Mouse (Mus musculus) intestine, postnatal 0 days (tissue): Measurements from ENCODE around the gene Prox1. TPM values are rescaled to one million over a fixed set of nuclear protein-coding genes. Genes with fewer than 3 reads are reported as not detected.

Source experiments
- ATAC-seq: fragments of 200-750 bp; cut with Nextera tagmentation; 2 replicates; pipeline ENCODE4 v1.8.0; 2017; ENCODE audit warnings: mild to moderate bottlenecking, moderate TSS enrichment, moderate library complexity
- H3K27ac ChIP-seq: fragments of 300-500 bp; sonication (generic); 2 replicates; pipeline ENCODE4 v1.5.1; 2014; ENCODE audit warnings: mild to moderate bottlenecking, low read depth, low read length, moderate library complexity
- H3K27me3 ChIP-seq: fragments of 300-500 bp; sonication (generic); replicated peaks from 2 replicates; pipeline ENCODE4 v1.6.1; 2014; ENCODE audit warnings: low read length, mixed read lengths; ENCODE audit not compliant: control insufficient read depth, insufficient read depth
- H3K36me3 ChIP-seq: fragments of 300-500 bp; sonication (generic); 2 replicates; pipeline ENCODE4 v1.6.1; 2014; ENCODE audit warnings: mild to moderate bottlenecking, moderate library complexity; ENCODE audit not compliant: control insufficient read depth, insufficient read depth
- H3K4me1 ChIP-seq: fragments of 300-500 bp; sonication (generic); replicated peaks from 2 replicates; pipeline ENCODE4 v1.6.1; 2014; ENCODE audit warnings: antibody characterized with exemption, low read length, mixed read lengths; ENCODE audit not compliant: control insufficient read depth, insufficient read depth
- H3K4me2 ChIP-seq: fragments of 300-500 bp; sonication (generic); replicated peaks from 2 replicates; pipeline ENCODE4 v1.6.1; 2014; ENCODE audit warnings: low read depth, mild to moderate bottlenecking, moderate library complexity
- H3K4me3 ChIP-seq: fragments of 300-500 bp; sonication (generic); 2 replicates; pipeline ENCODE4 v1.5.1; 2014; ENCODE audit warnings: low read depth, low read length
- H3K9ac ChIP-seq: fragments of 300-500 bp; sonication (generic); 2 replicates; pipeline ENCODE4 v1.6.1; 2014; ENCODE audit warnings: mild to moderate bottlenecking, low read depth, low read length
- H3K9me3 ChIP-seq: fragments of 300-500 bp; sonication (generic); 2 replicates; pipeline ENCODE4 v1.6.1; 2016; ENCODE audit warnings: mixed run types; ENCODE audit not compliant: control insufficient read depth
- CTCF ChIP-seq: sonication (generic); IDR thresholded peaks from 2 replicates; pipeline ENCODE4 v1.5.1; 2016; ENCODE audit warnings: low read depth, mild to moderate bottlenecking, control low read depth, antibody characterized with exemption, moderate library complexity
- WGBS: fragments of 180-500 bp; shearing (Covaris S2); extraction: QIAGEN DNeasy Blood & Tissue Kit; methylation state at CpG from one replicate; pipeline ENCODE4 v1.1.7; 2014; 5-methylcytosine and 5-hydroxymethylcytosine counted together
- polyA plus RNA-seq: library from polyadenylated mRNA; unstranded; fragments of >200 nt; fragmentation: Nextera tagmentation; extraction: Ambion mirVana; gene quantifications from 2 replicates; pipeline ENCODE4 v1.2.1, GENCODE M21; 2015

Gene Prox1
- polyA plus RNA-seq, 1 experiment from 2014 or later: 1.4 TPM

- 29% methylated on average over 7 of the region's 7 CpGs for WGBS
- Histone ChIP-seq H3K4me2 (no peak overlapping the region), H3K36me3 (no peaks in the 10 kb centered on the region), H3K4me1 (no peaks in the 10 kb centered on the region), H3K9me3 (no peaks in the 10 kb centered on the region), H3K27me3 (peaks cover 4% of the 10 kb centered on the region; the same call in 1 of the 2 replicates), H3K27ac (no peak overlapping the region), H3K4me3 (no peak overlapping the region), H3K9ac (no peak overlapping the region)
- ATAC-seq: no peak
- no peak for TF ChIP-seq CTCF
These were observed 16.2 kb downstream of the Prox1 start for GRCm38 (mm10) chr1:190154292-190154691.

GRCm38 (mm10) chr1:190152603-190153002 lies 17.9 kb downstream of the Prox1 start:
- H3K4me1 ChIP-seq: no peaks in the 10 kb centered on the region
- H3K9me3 ChIP-seq: no peaks in the 10 kb centered on the region
- no peak for ATAC-seq
- WGBS: 88% methylated on average over 6 of the region's 6 CpGs
- no peak overlapping the region for H3K27ac ChIP-seq
- no peaks in the 10 kb centered on the region for H3K36me3 ChIP-seq
- TF ChIP-seq CTCF: no peak
- H3K9ac ChIP-seq: no peak overlapping the region
- H3K4me3 ChIP-seq: no peak overlapping the region
- H3K27me3 ChIP-seq: no peaks in the 10 kb centered on the region
- no peak overlapping the region for H3K4me2 ChIP-seq

- ATAC-seq: no peak
- no peak overlapping the region for H3K4me3 ChIP-seq
- no peaks in the 10 kb centered on the region for H3K27me3 ChIP-seq
- H3K27ac ChIP-seq: no peak overlapping the region
- WGBS: 67% methylated on average over 17 of the region's 17 CpGs
- no peaks in the 10 kb centered on the region for H3K9me3 ChIP-seq
- H3K4me1 ChIP-seq: no peaks in the 10 kb centered on the region
- no peak for TF ChIP-seq CTCF
- no peak overlapping the region for H3K4me2 ChIP-seq
- H3K9ac ChIP-seq: no peak overlapping the region
- H3K36me3 ChIP-seq: no peaks in the 10 kb centered on the region
These were observed 21.2 kb downstream of the Prox1 start for GRCm38 (mm10) chr1:190149233-190149741.

GRCm38 (mm10) chr1:190148661-190149232 lies 21.8 kb downstream of the Prox1 start:
- Histone ChIP-seq H3K4me3 (no peak overlapping the region), H3K9me3 (no peaks in the 10 kb centered on the region), H3K4me1 (no peaks in the 10 kb centered on the region), H3K9ac (no peak overlapping the region), H3K36me3 (no peaks in the 10 kb centered on the region), H3K4me2 (no peak overlapping the region), H3K27ac (no peak overlapping the region), H3K27me3 (no peaks in the 10 kb centered on the region)
- no peak for TF ChIP-seq CTCF
- no peak for ATAC-seq
- 66% methylated on average over 12 of the region's 12 CpGs for WGBS

GRCm38 (mm10) chr1:190147816-190148215 lies 22.7 kb downstream of the Prox1 start:
- no peak overlapping the region for H3K27ac ChIP-seq
- no peaks in the 10 kb centered on the region for H3K27me3 ChIP-seq
- H3K4me1 ChIP-seq: no peaks in the 10 kb centered on the region
- no peak for ATAC-seq
- H3K4me2 ChIP-seq: no peak overlapping the region
- H3K36me3 ChIP-seq: no peaks in the 10 kb centered on the region
- no peaks in the 10 kb centered on the region for H3K9me3 ChIP-seq
- TF ChIP-seq CTCF: no peak
- WGBS: 59% methylated on average over 6 of the region's 6 CpGs
- no peak overlapping the region for H3K4me3 ChIP-seq
- no peak overlapping the region for H3K9ac ChIP-seq

- no peak overlapping the region for H3K27ac ChIP-seq
- no peak for TF ChIP-seq CTCF
- H3K4me1 ChIP-seq: no peaks in the 10 kb centered on the region
These were observed 26.1 kb downstream of the Prox1 start for GRCm38 (mm10) chr1:190144416-190144815.

More at GRCm38 (mm10) chr1:190144416-190144815, 26.1 kb downstream of the Prox1 start:
- ATAC-seq: no peak
- Histone ChIP-seq H3K9me3 (no peaks in the 10 kb centered on the region), H3K4me3 (no peak overlapping the region), H3K9ac (no peak overlapping the region), H3K4me2 (no peak overlapping the region), H3K36me3 (no peaks in the 10 kb centered on the region), H3K27me3 (no peaks in the 10 kb centered on the region)
